Mouse (Mus musculus) liver, embryonic 15.5 days (tissue): Measurements from ENCODE around the gene 4930407I10Rik. TPM values are rescaled to one million over a fixed set of nuclear protein-coding genes. Genes with fewer than 3 reads are reported as not detected.

Experiments
- ATAC-seq: fragments of 200-750 bp; cut with Nextera tagmentation; 2 replicates; pipeline ENCODE4 v1.8.0; 2017; ENCODE audit warnings: moderate number of reproducible peaks, mild to moderate bottlenecking, moderate library complexity; ENCODE audit not compliant: insufficient read depth
- H3K27ac ChIP-seq: fragments of 300-500 bp; sonication (generic); replicated peaks from 2 replicates; pipeline ENCODE4 v1.5.1; 2015; ENCODE audit warnings: mild to moderate bottlenecking, inconsistent platforms
- H3K27me3 ChIP-seq: fragments of 300-500 bp; sonication (generic); 2 replicates; pipeline ENCODE4 v1.6.1; 2015; ENCODE audit warnings: mild to moderate bottlenecking, inconsistent platforms
- H3K36me3 ChIP-seq: fragments of 300-500 bp; sonication (generic); replicated peaks from 2 replicates; pipeline ENCODE4 v1.6.1; 2015; ENCODE audit warnings: moderate library complexity, mild to moderate bottlenecking, inconsistent platforms
- H3K4me1 ChIP-seq: fragments of 300-500 bp; sonication (generic); replicated peaks from 2 replicates; pipeline ENCODE4 v1.6.1; 2015; ENCODE audit warnings: inconsistent platforms
- H3K4me2 ChIP-seq: fragments of 300-500 bp; sonication (generic); 2 replicates; pipeline ENCODE4 v1.6.1; 2015; ENCODE audit warnings: moderate library complexity, mild to moderate bottlenecking, inconsistent platforms
- H3K4me3 ChIP-seq: fragments of 300-500 bp; sonication (generic); replicated peaks from 2 replicates; pipeline ENCODE4 v1.5.1; 2015; ENCODE audit warnings: mild to moderate bottlenecking, inconsistent platforms
- H3K9ac ChIP-seq: fragments of 300-500 bp; sonication (generic); 2 replicates; pipeline ENCODE4 v1.6.1; 2015; ENCODE audit warnings: moderate library complexity, mild to moderate bottlenecking, inconsistent platforms
- H3K9me3 ChIP-seq: fragments of 300-500 bp; sonication (generic); replicated peaks from 2 replicates; pipeline ENCODE4 v1.6.1; 2016; ENCODE audit warnings: inconsistent platforms
- WGBS: fragments of 180-500 bp; shearing (Covaris S2); methylation state at CpG from one replicate; pipeline ENCODE4 v1.1.7; 2015; ENCODE audit warnings: mixed read lengths; ENCODE audit not compliant: insufficient replicate concordance; 5-methylcytosine and 5-hydroxymethylcytosine counted together
- polyA plus RNA-seq: library from polyadenylated mRNA; unstranded; fragments of >200 nt; fragmentation: Nextera tagmentation; extraction: Ambion mirVana; gene quantifications from 2 replicates; pipeline ENCODE4 v1.2.1, GENCODE M21; 2015

The 4930407I10Rik gene
- polyA plus RNA-seq, 1 experiment from 2014 or later, result not detected

GRCm38 (mm10) chr15:82063909-82064308 lies 5.0 kb downstream of the 4930407I10Rik start:
- Histone ChIP-seq H3K27ac (no peak overlapping the region), H3K27me3 (peaks cover 66% of the 10 kb centered on the region), H3K4me2 (no peak overlapping the region), H3K4me3 (no peak overlapping the region), H3K36me3 (no peaks in the 10 kb centered on the region), H3K9ac (no peak overlapping the region), H3K4me1 (no peaks in the 10 kb centered on the region), H3K9me3 (no peaks in the 10 kb centered on the region)
- no peak for ATAC-seq
- 51% methylated on average over 14 of the region's 14 CpGs for WGBS

- WGBS, result 8% methylated on average over 7 of the region's 7 CpGs
Measured at GRCm38 (mm10) chr15:82065511-82065910, 6.6 kb downstream of the 4930407I10Rik start.

GRCm38 (mm10) chr15:82069898-82070297 lies 10.9 kb downstream of the 4930407I10Rik start, which contains the start of gene Mei1:
TSS of gene Mei1 (plus strand) at chr15:82069996.
- H3K36me3 ChIP-seq, result no peaks in the 10 kb centered on the region
- no peak within 1 kb of the TSS for H3K9ac ChIP-seq
- peaks cover 66% of the 10 kb centered on the region for H3K27me3 ChIP-seq
- H3K4me1 ChIP-seq, result no peaks in the 10 kb centered on the region
- WGBS, result 22% methylated on average over 40 of the region's 40 CpGs
- ATAC-seq, result no peak
- H3K4me2 ChIP-seq, result no peak within 1 kb of the TSS
- H3K9me3 ChIP-seq, result no peaks in the 10 kb centered on the region
- no peak within 1 kb of the TSS for H3K27ac ChIP-seq
- H3K4me3 ChIP-seq, result no peak within 1 kb of the TSS

More at GRCm38 (mm10) chr15:82065511-82065910, 6.6 kb downstream of the 4930407I10Rik start:
- Histone ChIP-seq H3K9ac (no peak overlapping the region), H3K36me3 (no peaks in the 10 kb centered on the region), H3K9me3 (no peaks in the 10 kb centered on the region), H3K4me3 (no peak overlapping the region), H3K4me1 (no peaks in the 10 kb centered on the region), H3K4me2 (no peak overlapping the region), H3K27ac (no peak overlapping the region), H3K27me3 (peaks cover 80% of the 10 kb centered on the region)
- ATAC-seq, result no peak

- no peak for ATAC-seq
- H3K36me3 ChIP-seq, result no peaks in the 10 kb centered on the region
- H3K27me3 ChIP-seq, result peaks cover 64% of the 10 kb centered on the region
- WGBS, result 78% methylated on average over 26 of the region's 26 CpGs
- H3K27ac ChIP-seq, result no peak overlapping the region
- H3K4me3 ChIP-seq, result no peak overlapping the region
- H3K9me3 ChIP-seq, result no peaks in the 10 kb centered on the region
- H3K4me2 ChIP-seq, result no peak overlapping the region
- no peaks in the 10 kb centered on the region for H3K4me1 ChIP-seq
- no peak overlapping the region for H3K9ac ChIP-seq
Measured at GRCm38 (mm10) chr15:82071816-82072469, 13.0 kb downstream of the 4930407I10Rik start.

- Histone ChIP-seq H3K9ac (no peak overlapping the region), H3K36me3 (no peaks in the 10 kb centered on the region), H3K4me2 (no peak overlapping the region), H3K4me1 (no peaks in the 10 kb centered on the region), H3K4me3 (no peak overlapping the region), H3K9me3 (no peaks in the 10 kb centered on the region), H3K27me3 (peaks cover 50% of the 10 kb centered on the region), H3K27ac (no peak overlapping the region)
- no peak for ATAC-seq
- WGBS, result 60% methylated on average over 7 of the region's 7 CpGs
Measured at GRCm38 (mm10) chr15:82073490-82073889, 14.5 kb downstream of the 4930407I10Rik start.

- 53% methylated on average over 10 of the region's 10 CpGs for WGBS
- Histone ChIP-seq H3K9me3 (no peaks in the 10 kb centered on the region), H3K4me2 (no peak overlapping the region), H3K4me3 (no peak overlapping the region), H3K27ac (no peak overlapping the region), H3K27me3 (peaks cover 5% of the 10 kb centered on the region; the same call in 1 of the 2 replicates), H3K36me3 (no peaks in the 10 kb centered on the region), H3K4me1 (no peaks in the 10 kb centered on the region), H3K9ac (no peak overlapping the region)
- no peak for ATAC-seq
Measured at GRCm38 (mm10) chr15:82079883-82080282, 20.9 kb downstream of the 4930407I10Rik start.

- Histone ChIP-seq H3K4me3 (no peak overlapping the region), H3K9me3 (no peaks in the 10 kb centered on the region), H3K36me3 (no peaks in the 10 kb centered on the region), H3K9ac (no peak overlapping the region), H3K27me3 (peaks cover 4% of the 10 kb centered on the region; the same call in 1 of the 2 replicates), H3K4me1 (no peaks in the 10 kb centered on the region), H3K4me2 (no peak overlapping the region), H3K27ac (no peak overlapping the region)
- 25% methylated on average over 7 of the region's 7 CpGs for WGBS
- no peak for ATAC-seq
Measured at GRCm38 (mm10) chr15:82081161-82081560, 22.2 kb downstream of the 4930407I10Rik start.

GRCm38 (mm10) chr15:82085606-82086005 lies 26.7 kb downstream of the 4930407I10Rik start:
- 69% methylated on average over 9 of the region's 9 CpGs for WGBS
- peaks cover 23% of the 10 kb centered on the region for H3K27me3 ChIP-seq

GRCm38 (mm10) chr15:82086131-82086530 lies 27.2 kb downstream of the 4930407I10Rik start:
- Histone ChIP-seq H3K4me2 (no peak overlapping the region), H3K27ac (no peak overlapping the region), H3K4me1 (no peaks in the 10 kb centered on the region), H3K9ac (no peak overlapping the region), H3K4me3 (no peak overlapping the region), H3K36me3 (no peaks in the 10 kb centered on the region), H3K9me3 (no peaks in the 10 kb centered on the region), H3K27me3 (peaks cover 23% of the 10 kb centered on the region)
- 62% methylated on average over 12 of the region's 12 CpGs for WGBS
- no peak for ATAC-seq

More at GRCm38 (mm10) chr15:82085606-82086005, 26.7 kb downstream of the 4930407I10Rik start:
- Histone ChIP-seq H3K4me1 (no peaks in the 10 kb centered on the region), H3K4me2 (no peak overlapping the region), H3K9ac (no peak overlapping the region), H3K9me3 (no peaks in the 10 kb centered on the region), H3K27ac (no peak overlapping the region), H3K4me3 (no peak overlapping the region), H3K36me3 (no peaks in the 10 kb centered on the region)
- ATAC-seq, result no peak

- no peaks in the 10 kb centered on the region for H3K9me3 ChIP-seq
- H3K4me2 ChIP-seq, result no peak overlapping the region
- peaks cover 23% of the 10 kb centered on the region for H3K27me3 ChIP-seq
- WGBS, result 14% methylated on average over 10 of the region's 10 CpGs
- no peaks in the 10 kb centered on the region for H3K36me3 ChIP-seq
- ATAC-seq, result no peak
- H3K4me1 ChIP-seq, result no peaks in the 10 kb centered on the region
- H3K4me3 ChIP-seq, result no peak overlapping the region
- no peak overlapping the region for H3K27ac ChIP-seq
- no peak overlapping the region for H3K9ac ChIP-seq
Measured at GRCm38 (mm10) chr15:82087266-82087665, 28.3 kb downstream of the 4930407I10Rik start.

GRCm38 (mm10) chr15:82091061-82091460 lies 32.1 kb downstream of the 4930407I10Rik start:
- no peak for ATAC-seq
- Histone ChIP-seq H3K27ac (no peak overlapping the region), H3K4me2 (no peak overlapping the region), H3K4me1 (no peaks in the 10 kb centered on the region), H3K4me3 (no peak overlapping the region), H3K36me3 (no peaks in the 10 kb centered on the region), H3K27me3 (peaks cover 19% of the 10 kb centered on the region), H3K9me3 (no peaks in the 10 kb centered on the region), H3K9ac (no peak overlapping the region)
- 63% methylated on average over 7 of the region's 7 CpGs for WGBS
